Mouse (Mus musculus) heart, postnatal 4 days (tissue): ENCODE data around the gene Lmf2. TPM values are rescaled to one million over a fixed set of nuclear protein-coding genes. Genes with fewer than 3 reads are reported as not detected.
A peak's percentile ranks its signal among the peaks of the same experiment; 100 is the strongest.

Experiments used
- DNase-seq: peaks from one replicate; pipeline ENCODE4 v3.0.0; 2021
- total RNA-seq, 2 experiments: library from RNA; stranded (reverse); gene quantifications; 2 replicates each; pipeline ENCODE4 v1.2.3; 2021

Lmf2 gene
- 10 to 100 TPM; 54.0 to 55.5 TPM for total RNA-seq

DNA sequence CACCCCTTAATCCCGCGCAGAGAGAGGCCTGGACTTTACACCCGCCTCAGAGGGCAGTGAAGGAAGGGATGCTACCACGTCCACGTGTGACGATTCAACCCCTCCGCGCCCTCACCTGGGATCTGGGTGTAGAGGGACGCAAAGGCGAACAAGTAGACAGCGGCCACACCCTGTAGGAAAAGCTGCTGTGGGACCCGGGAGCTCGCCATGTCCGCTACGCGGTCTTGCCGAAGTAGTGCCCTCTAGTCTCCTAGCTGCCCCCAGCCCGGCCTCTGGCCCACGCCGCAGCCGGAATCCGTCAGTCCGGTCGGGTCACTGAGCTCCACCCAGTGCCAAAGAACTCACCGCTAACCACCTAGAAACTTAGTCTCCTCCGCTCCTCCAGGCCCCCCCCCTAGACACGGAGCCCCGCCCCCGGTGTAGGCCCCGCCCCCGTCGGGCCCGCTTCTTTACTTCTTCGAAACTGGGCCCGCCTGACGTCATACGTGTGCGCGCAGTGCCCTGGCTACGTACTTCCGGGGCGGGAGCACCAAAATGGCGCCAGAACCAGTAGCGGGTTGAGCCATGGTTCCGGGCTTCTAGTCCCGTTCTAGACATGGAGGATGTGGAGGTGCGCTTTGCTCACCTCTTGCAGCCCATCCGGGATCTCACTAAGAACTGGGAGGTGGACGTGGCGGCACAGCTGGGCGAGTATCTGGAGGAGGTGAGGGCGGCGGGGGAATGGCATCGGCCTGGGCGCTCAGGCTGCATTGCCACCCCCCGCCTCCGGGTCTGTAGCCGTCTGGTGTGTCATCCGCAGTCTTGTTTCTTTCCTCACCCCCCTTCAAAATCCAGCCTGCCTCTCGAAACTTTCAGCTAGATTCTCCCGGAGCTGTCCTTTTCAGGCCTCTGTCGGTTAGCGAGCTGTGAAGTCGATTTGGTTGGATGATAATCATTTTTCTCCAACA lies at the start of gene Lmf2, which contains the start of gene Ncaph2:
TSS of gene Lmf2 (minus strand) at position 419 of the 947 bp plus-strand sequence.
TSS of gene Ncaph2 (plus strand) at position 479 of the 947 bp plus-strand sequence.
- DNase-seq, result peak; percentile 97

DNA sequence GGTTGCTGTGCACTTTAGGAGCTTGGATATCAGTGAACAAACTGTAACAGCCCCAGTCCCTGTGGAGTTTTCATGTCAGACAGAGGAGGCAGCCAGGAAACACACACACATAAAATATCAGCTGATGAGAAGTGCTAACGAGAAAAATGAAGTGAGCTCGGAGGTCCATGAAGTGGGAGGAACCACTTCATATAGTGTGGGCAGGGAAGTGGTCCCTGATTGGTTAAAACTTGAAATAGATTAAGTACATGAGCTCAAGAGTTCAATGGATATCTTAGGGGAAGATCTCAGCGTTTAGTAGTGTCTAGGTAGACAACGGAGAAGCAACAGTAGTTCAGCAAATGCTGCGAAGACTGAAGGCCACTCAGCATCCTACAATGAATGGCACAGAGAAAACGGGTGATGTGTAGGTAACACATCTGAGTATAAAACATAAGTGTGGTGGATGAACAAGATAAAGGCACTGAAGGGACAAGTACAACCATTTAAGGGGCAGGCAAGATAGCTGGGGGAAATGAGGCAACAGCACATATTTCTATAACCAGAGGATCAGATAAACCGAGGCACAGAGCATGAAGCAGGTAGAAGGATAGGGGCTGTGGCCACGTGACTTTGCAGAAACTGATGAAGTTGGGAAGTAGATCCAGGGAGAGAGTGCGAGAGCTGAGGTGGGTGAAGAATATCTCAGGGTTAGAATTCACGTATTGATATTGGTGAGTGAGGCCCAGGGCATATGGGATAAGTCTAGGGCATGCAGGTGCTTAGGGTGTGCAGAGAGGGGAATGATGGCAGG lies 49.6 kb upstream of the Lmf2 start:
- no peak for DNase-seq

DNA sequence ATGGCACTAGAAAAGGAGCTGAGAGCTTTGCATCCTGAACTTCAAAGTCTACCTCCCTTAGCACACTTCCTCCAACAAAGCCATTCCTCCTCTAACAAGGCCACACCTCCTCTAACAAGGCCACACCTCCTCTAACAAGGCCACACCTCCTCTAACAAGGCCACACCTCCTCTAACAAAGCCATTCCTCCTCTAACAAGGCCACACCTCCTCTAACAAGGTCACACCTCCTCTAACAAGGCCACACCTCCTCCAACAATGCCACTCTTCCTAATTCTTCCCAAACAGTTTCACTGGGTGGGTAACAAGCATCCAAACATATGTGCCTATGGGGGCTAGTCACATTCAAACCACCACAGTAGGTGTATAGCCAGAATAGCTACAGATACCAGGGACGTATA lies 47.0 kb upstream of the Lmf2 start:
- DNase-seq, result no peak

DNA sequence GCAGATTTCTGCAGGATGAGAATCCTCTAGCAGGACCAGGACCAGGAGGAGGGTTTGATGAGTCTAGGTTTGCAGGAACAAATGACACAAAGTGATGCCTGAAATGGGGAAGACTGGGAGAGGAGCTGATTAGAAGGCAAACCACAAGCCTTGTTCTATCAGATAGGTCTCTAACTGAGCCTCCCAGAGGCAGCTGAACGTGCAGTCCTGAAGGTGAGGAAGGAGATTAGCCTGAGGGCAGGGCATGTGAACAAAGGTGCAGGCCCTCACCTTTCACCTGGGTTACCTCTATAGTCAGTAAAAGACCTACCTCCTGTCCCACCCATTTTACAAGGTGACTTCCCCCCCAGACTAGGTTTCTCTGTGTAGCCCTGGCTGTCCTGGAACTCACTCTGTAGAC lies 44.3 kb upstream of the Lmf2 start:
- DNase-seq, result no peak

DNA sequence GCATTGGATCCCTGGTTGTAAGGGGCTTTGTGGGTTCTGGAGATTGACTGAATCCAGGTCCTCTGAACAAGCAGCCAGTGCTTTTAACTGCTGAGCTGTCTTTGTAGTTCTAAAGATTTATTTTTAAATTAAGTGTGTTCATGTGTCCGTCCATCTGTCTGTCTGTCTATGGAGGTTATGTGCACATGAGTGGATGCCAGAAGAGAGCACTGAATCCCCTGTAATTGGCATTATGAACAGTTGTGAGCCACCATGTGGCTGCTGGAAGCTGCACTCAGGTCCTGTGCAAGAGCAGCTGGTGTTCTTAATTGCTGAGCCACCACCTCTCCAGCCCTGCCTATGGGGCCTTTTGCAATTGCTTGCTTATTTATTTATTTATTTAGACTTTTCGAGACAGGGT lies 42.7 kb upstream of the Lmf2 start:
- no peak for DNase-seq

DNA sequence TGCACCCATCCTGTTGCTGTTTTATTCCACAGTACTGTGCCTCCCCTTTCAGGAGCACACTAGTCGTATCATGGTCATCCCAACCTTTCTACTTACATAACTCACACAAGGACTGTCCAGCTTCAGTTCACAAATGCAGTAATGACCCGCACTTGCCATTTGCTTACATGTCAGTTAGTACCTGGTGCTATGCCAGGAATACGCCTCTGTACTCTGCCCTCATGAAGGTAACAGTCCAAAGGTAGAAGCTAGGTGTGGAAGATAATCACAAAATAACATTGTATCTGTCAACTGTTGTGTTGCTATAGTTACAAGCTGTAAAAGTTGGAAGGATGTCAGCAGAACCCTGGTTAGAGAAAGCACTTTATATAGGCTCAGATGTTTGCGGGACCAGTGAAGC lies 41.4 kb upstream of the Lmf2 start:
- DNase-seq, result no peak

DNA sequence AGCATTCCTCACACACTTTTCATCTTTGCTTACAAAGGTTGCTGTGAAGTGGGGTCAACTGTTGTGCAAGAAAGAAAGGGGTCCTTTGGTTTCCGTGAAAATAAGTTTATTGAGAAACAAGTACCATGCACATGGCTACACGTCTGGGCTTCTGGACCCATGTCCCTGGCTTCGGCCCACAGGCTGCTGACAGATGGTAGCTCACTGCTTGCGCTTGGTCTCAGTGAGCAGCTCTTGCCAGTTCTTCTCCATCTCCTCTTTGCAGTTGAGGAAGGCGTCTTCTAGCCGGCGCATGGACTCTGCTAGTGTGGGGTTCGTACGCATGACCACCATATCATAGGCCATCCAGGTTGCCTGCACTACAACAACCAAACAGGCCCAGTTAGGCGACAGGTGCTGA lies 34.6 kb upstream of the Lmf2 start:
- no peak for DNase-seq

DNA sequence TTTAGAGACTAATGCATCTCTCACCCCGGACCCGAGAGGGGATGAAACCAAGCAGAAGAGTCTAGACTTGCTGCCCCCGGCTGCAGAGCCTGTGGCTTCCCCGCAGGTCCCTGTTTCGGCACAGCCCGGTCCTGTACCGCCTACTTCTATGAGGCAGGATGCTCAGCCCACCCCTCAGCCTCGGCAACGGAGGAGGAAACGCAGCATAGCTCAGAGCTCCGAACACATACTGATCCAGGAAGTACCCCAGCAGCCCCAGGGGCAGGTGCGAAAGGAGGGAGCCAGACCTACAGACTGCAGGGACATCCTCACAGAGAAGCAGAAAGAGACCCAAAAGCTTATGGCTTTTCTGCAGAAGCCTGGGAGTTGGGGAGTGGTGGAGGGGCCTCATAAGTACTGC lies 31.7 kb upstream of the Lmf2 start:
- no peak for DNase-seq

DNA sequence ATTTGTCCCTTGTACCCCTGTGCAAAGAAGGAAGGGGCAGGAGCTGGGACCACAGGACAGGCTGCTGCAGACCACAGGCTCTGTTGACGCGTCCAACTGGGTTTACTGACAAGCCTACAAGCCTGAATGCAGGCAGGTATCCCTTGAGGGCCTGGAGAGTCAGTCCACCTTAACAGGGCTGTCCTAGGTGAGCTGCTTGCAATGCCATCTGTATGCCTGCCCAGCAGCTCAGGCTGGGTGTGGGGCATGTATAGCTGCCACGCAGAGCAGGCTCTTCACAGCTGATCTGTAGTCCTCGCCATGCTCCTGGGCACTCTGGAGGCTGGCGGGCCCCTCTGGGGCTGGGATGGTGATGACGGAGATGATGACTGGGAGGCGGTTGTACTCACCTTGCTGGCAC lies 29.2 kb upstream of the Lmf2 start, which contains the start of gene Klhdc7b:
TSS of gene Klhdc7b (plus strand) at position 301 of the 400 bp plus-strand sequence.
- no peak for DNase-seq

DNA sequence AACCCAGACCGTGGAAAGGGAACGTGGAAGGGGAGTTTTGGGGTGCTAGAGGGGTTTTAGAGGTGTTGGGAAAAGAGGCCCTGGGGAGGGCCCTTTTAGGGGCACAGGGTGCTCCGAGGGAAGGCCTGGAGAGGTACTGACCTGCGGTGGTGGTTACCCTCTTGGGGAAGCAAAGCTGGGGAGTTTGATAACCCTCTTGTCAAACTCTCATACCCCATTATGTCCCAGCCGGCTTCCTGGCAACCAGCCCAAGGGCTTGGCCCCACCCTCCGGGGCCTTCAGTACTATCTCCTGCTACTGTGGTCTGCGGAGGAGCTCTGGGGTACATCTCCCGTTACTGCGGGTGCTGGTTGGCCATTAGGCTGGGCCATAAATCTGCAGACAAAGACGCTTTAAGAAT lies 24.0 kb upstream of the Lmf2 start:
- peak; percentile 47 for DNase-seq

DNA sequence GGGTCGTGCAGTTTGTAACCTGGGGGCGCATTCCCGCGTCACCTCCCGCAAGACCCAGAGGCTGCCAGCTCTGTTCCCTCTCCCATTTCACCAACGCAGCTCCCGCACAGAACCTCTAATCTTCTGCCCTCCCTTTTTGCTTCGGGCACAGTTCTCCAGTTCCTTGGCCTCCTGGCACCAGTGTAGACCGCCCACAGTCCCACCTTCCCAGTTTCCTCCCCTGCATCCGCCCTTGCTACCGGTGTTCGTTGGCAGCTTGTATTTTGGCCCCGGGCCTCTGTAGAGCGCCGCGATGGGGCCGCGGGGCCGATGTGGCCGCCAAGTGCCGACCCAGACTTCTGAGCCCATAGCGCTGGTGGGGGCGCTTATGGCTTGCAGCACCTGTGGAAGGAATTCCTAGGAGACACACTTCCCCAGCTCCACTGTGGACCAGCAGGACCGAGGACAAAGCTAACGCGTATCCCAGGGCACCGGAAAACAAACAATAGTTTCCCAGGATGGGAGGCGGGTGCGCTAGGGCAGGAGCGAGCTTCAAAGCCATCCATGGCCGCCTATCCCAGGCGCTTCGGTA lies 23.5 kb upstream of the Lmf2 start, which contains the start of gene Odf3b:
TSS of gene Odf3b (minus strand) at position 452 of the 571 bp plus-strand sequence.
- DNase-seq, result peak; percentile 50

DNA sequence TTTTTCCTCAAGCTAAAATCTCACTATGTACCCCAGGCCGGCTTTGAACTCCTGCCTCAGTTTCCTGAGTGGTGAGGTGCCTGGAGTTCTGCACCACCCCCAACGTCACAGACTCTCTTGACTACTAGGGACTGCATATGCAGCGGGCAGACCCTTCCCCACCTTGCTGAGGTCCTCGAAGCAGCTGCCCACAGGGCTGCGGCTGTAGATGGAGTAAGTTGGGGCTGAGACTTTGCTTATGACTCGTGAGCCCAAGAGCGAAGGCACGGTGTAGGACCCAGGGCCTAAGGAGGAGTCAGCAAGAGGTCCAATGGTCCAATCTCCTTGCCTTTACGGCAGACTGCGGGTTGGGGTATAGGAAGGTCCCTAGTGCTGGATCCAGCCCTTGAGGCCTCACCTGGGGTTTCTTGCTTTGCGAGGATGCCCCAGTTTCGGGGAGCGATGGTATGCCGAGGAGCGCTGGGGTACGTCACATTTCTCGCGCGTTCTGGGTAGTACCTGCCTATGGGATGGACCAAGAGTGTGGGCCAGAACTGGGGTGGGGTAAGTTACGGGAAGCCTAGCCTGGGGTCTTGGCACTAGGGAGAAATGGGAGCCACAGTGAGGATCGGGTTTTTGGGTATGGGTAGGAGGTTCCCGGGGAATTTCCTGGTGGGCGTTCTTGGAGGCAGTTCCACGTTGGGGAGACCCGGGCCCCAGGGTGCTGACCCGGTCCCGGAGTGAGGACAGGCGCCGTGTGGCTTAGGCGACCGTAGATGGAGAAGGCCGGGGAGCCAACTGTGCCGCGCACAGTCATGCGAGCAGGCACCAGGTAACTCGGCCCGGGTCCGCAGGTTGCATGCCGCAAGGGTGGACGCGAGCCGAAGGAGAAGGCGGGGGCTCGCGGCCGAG lies 22.7 kb upstream of the Lmf2 start:
- DNase-seq, result no peak

DNA sequence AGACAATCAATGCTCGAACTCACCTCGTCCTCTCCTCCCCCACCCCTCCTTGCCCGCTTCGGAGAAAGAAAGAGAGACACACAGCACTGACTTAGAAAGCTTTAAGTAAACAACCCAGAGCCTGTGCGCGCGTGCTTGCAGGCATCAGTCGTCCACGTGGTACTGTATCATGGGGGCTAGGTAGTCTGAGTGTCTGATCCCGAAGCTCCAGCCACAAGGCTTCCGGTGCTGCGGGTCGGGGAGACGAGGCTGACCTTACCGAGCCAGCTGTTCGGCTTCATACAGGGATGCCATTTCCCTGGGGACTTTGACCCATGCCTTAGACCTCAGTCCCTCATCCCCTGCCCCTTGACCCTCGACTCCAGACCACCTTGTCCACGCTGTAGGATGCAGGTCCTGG lies 21.9 kb upstream of the Lmf2 start:
- DNase-seq, result no peak

DNA sequence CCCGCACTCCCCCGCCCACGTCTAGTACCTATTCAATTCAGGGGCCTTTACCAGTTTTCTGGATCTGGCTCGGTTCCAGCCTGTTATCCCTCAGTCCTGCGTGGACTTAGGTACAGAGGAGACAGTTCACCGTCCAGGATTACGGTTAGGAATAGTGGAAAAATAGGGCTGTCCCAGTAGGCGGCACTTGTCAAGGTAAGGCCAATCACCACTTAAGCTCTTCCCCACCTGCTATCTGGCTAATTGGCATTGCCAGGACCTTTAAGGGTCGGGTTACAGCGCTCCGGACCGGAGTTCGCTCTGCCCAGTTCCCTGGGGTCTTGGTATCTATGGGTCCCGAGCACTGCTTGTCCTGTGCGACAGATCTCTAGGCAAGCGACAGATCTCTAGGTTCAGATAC lies 21.5 kb upstream of the Lmf2 start, which contains the start of gene Tymp:
TSS of gene Tymp (minus strand) at position 83 of the 400 bp plus-strand sequence.
- no peak for DNase-seq

DNA sequence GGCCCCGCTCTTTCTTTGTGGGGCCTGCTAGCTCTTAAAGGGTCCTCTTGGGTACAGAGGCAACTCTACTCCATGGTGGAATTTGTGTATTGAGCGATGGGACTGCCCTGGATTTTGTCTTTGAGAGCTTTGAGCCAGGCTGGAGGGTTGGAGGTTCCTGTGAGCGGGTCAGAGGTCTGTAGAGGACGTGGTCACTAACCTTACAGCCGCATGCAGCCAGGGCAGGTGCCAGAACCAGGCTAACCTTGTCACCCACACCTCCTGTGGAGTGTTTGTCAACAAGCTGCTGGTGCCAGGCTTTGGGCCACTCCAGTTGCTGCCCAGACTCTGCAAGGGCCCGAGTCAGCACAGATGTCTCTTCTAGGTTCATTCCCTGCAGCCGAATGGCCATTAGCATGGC lies 20.6 kb upstream of the Lmf2 start:
- no peak for DNase-seq

DNA sequence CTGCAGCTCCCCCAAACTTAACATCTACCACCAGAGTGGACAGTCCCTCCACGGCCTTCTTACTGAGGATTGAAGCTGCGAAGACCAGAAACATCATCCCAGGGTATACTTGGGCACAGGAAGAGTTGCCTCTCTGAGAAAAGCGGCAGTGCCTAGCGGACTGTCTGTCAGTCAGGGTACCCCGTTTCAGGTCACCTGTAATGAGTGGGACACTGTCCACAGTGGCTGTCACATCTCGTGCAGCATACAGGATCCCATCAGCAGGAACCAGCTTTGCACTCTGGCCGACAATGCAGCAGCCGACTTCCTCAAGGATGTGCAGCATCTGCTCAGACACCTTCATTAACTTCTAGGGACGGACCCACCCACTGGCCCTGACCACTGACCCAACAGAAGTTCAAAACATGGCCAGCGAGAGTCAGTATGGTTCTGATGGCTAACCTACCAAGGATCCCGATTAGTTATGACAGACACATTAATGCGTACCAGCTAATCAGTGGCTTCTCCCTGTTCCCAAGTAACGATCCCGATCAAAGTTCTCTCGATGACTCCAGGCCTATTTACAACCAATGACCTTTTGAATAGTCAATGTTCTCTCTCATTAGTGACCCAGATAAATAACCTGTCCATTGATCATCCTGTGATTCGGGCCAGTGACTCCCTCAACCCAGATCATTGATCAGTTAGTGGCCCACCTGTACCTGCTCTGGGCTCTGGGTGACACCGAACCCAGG lies 19.5 kb upstream of the Lmf2 start:
- DNase-seq, result no peak

DNA sequence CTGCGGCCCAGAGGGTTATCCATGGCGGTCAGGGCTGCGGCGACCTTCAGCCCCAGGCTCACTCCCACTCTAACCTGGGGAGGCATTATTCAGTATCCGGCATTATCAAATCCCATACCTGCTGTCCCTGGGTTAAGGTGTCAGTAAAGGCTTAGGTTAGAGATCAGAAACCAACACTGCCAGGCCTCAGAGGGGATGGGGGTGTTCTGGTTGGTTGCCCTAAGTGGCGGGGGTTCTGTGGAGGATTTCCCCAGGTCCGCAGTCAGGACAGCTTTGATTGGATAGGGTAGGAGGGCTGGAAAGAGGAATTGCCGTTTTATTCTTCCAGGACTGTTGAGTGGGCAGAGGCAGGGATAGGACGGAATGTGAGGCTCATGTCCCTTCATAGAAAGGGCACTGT lies 18.9 kb upstream of the Lmf2 start:
- DNase-seq, result no peak

DNA sequence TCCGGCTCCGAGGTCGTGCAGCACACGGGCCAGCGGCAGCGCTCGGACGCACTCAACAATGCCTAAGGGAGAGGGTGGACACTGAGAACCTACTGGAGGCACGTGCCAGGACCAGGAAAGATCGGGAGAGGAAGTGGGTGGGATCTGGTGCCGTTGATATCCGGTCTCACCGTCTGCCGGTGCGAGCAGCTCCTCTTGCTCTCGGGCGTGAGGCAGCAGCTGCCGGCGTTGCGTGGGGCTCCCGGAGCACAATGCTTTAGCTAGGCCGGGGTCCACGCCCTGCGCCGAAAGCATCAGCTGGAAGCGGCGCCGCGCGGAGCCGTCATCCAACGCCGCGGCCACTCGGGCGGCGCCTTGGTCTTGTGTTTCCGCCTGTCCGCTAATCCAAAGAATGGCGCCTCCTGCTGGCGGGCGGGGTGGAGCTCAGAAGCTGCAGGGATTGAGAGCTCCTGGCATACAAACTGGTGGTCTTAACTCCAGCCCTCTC lies 18.3 kb upstream of the Lmf2 start, which contains the start of gene Sco2:
TSS of gene Sco2 (minus strand) at position 85 of the 487 bp plus-strand sequence.
- peak; percentile 98 for DNase-seq

DNA sequence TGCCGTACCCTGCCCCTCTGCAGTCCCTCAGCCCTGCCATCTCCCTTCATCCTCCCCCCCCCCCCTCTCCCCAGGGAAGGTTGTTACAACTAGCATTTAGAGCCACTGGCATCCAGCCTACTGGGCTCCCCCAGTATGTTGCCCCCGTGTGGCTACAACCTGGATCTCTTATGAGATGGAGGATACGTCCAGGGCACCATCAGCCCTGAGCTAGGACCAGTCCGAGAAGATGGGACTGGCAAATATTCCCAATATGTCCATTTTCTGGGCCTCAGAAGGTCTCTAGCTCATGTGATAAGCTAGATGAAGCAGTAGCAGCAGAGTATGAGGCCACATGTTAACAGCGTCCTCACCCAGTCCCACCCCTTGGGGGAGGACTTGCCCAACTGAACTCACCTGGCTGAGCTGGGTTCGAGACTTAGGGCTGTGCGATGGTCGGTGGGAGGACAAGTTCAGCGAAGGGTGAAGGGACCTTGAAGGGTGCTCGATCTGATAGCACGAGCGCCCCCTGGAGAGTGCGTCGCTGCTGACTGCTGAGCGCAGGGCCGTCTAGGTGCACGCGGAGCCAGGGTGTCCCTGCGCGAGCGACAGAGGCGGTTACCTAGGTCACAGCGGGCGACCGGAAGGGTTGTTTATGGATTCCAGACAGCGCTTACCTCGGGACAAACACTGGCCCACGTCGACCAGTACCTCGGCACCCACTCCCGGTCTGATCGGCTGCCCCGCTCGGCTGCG lies 17.7 kb upstream of the Lmf2 start:
- peak; percentile 88 for DNase-seq

DNA sequence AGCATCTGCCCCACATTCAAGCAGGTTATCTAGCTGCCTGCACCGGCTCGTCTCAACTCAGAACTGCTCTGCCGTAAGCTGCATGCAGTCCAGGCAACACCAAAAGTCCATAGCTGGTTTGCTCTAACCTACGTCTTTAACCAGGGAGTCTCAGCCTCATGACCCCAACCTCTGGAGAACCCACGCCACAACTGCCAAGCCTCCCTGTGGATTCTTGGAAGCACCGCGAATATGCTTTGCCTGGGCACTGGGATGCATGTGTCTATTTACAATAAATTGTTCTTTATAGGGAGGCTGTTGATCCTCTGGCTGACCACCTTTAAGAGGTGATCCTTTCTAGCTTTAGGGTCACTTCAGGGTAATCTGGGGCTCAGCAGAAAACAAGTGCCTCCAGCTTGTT lies 17.1 kb upstream of the Lmf2 start:
- DNase-seq, result no peak
